Mouse (Mus musculus): ENCODE data around the gene Dnajc27. TPM values are rescaled to one million over a fixed set of nuclear protein-coding genes. Genes with fewer than 3 reads are reported as not detected.

Gene Dnajc27
- polyA plus RNA-seq, 1 experiment from 2014 or later, result 6.0 TPM

GRCm38 (mm10) chr12:4050861-4051425 is 31.4 kb upstream of the Dnajc27 start:
- ATAC-seq (ENCODE audit: low read depth) (0 out of 2 replicates have a peak, but pooled peaks have one; percentile 22), DNase-seq (ENCODE audit: low spot score) (peak; percentile 30)
- 53% methylated on average over 9 of the region's 9 CpGs for WGBS
- H3K9me3 ChIP-seq (ENCODE audit: control insufficient read depth, low read length), result no peaks in the 10 kb centered on the region
- H3K4me3 ChIP-seq (ENCODE audit: low read depth, low read length), result no peak overlapping the region
- no peak overlapping the region for H3K9ac ChIP-seq (ENCODE audit: low read depth, low read length)
- no peak overlapping the region for H3K27ac ChIP-seq (replicated peaks; ENCODE audit: low read depth, low read length)
- no peak overlapping the region for H3K4me2 ChIP-seq (ENCODE audit: low read depth, low read length)
- H3K27me3 ChIP-seq (replicated peaks; ENCODE audit: control insufficient read depth, insufficient read depth, low read length), result no peaks in the 10 kb centered on the region
- H3K4me1 ChIP-seq (ENCODE audit: control insufficient read depth, insufficient read depth, low read length), result no peaks in the 10 kb centered on the region
- H3K36me3 ChIP-seq (ENCODE audit: control insufficient read depth, insufficient read depth, low read length), result no peaks in the 10 kb centered on the region

GRCm38 (mm10) chr12:4053643-4054042 is 28.7 kb upstream of the Dnajc27 start:
- no peaks in the 10 kb centered on the region for H3K4me1 ChIP-seq (ENCODE audit: control insufficient read depth, insufficient read depth, low read length)
- H3K4me3 ChIP-seq (ENCODE audit: low read depth, low read length), result no peak overlapping the region
- 71% methylated on average over 3 of the region's 3 CpGs for WGBS
- H3K27me3 ChIP-seq (replicated peaks; ENCODE audit: control insufficient read depth, insufficient read depth, low read length), result no peaks in the 10 kb centered on the region
- no peaks in the 10 kb centered on the region for H3K36me3 ChIP-seq (ENCODE audit: control insufficient read depth, insufficient read depth, low read length)
- H3K9me3 ChIP-seq (ENCODE audit: control insufficient read depth, low read length), result no peaks in the 10 kb centered on the region
- DNase-seq (ENCODE audit: low spot score) (no peak), ATAC-seq (ENCODE audit: low read depth) (no peak)
- H3K9ac ChIP-seq (ENCODE audit: low read depth, low read length), result no peak overlapping the region
- no peak overlapping the region for H3K4me2 ChIP-seq (ENCODE audit: low read depth, low read length)
- H3K27ac ChIP-seq (replicated peaks; ENCODE audit: low read depth, low read length), result no peak overlapping the region

- no peaks in the 10 kb centered on the region for H3K36me3 ChIP-seq (ENCODE audit: control insufficient read depth, insufficient read depth, low read length)
- DNase-seq (ENCODE audit: low spot score) (no peak), ATAC-seq (ENCODE audit: low read depth) (no peak)
- H3K27ac ChIP-seq (replicated peaks; ENCODE audit: low read depth, low read length), result no peak overlapping the region
- no peak overlapping the region for H3K4me2 ChIP-seq (ENCODE audit: low read depth, low read length)
- H3K9ac ChIP-seq (ENCODE audit: low read depth, low read length), result no peak overlapping the region
- 33% methylated on average over 4 of the region's 4 CpGs for WGBS
- H3K27me3 ChIP-seq (replicated peaks; ENCODE audit: control insufficient read depth, insufficient read depth, low read length), result no peaks in the 10 kb centered on the region
- no peaks in the 10 kb centered on the region for H3K4me1 ChIP-seq (ENCODE audit: control insufficient read depth, insufficient read depth, low read length)
- H3K9me3 ChIP-seq (ENCODE audit: control insufficient read depth, low read length), result no peaks in the 10 kb centered on the region
- no peak overlapping the region for H3K4me3 ChIP-seq (ENCODE audit: low read depth, low read length)
These were observed 27.5 kb upstream of the Dnajc27 start for GRCm38 (mm10) chr12:4054845-4055244.

- ATAC-seq (ENCODE audit: low read depth), result no peak
- no peaks in the 10 kb centered on the region for H3K9me3 ChIP-seq (ENCODE audit: control insufficient read depth, low read length)
- WGBS, result 73% methylated on average over 9 of the region's 9 CpGs
These were observed 24.1 kb upstream of the Dnajc27 start for GRCm38 (mm10) chr12:4058321-4058720.

GRCm38 (mm10) chr12:4059683-4060082 is 22.7 kb upstream of the Dnajc27 start:
- H3K9me3 ChIP-seq (ENCODE audit: control insufficient read depth, low read length), result no peaks in the 10 kb centered on the region
- H3K4me1 ChIP-seq (ENCODE audit: control insufficient read depth, insufficient read depth, low read length), result no peaks in the 10 kb centered on the region
- no peak overlapping the region for H3K27ac ChIP-seq (replicated peaks; ENCODE audit: low read depth, low read length)
- H3K9ac ChIP-seq (ENCODE audit: low read depth, low read length), result no peak overlapping the region
- no peaks in the 10 kb centered on the region for H3K36me3 ChIP-seq (ENCODE audit: control insufficient read depth, insufficient read depth, low read length)
- no peak for ATAC-seq (ENCODE audit: low read depth)
- H3K27me3 ChIP-seq (replicated peaks; ENCODE audit: control insufficient read depth, insufficient read depth, low read length), result no peaks in the 10 kb centered on the region
- no peak for DNase-seq (ENCODE audit: low spot score)
- WGBS, result 87% methylated on average over 4 of the region's 4 CpGs
- H3K4me3 ChIP-seq (ENCODE audit: low read depth, low read length), result no peak overlapping the region
- H3K4me2 ChIP-seq (ENCODE audit: low read depth, low read length), result no peak overlapping the region

More at GRCm38 (mm10) chr12:4058321-4058720, 24.1 kb upstream of the Dnajc27 start:
- DNase-seq (ENCODE audit: low spot score), result peak; percentile 13
- no peak overlapping the region for H3K9ac ChIP-seq (ENCODE audit: low read depth, low read length)
- H3K4me1 ChIP-seq (ENCODE audit: control insufficient read depth, insufficient read depth, low read length), result no peaks in the 10 kb centered on the region
- no peak overlapping the region for H3K27ac ChIP-seq (replicated peaks; ENCODE audit: low read depth, low read length)
- no peaks in the 10 kb centered on the region for H3K27me3 ChIP-seq (replicated peaks; ENCODE audit: control insufficient read depth, insufficient read depth, low read length)
- H3K36me3 ChIP-seq (ENCODE audit: control insufficient read depth, insufficient read depth, low read length), result no peaks in the 10 kb centered on the region
- no peak overlapping the region for H3K4me2 ChIP-seq (ENCODE audit: low read depth, low read length)
- H3K4me3 ChIP-seq (ENCODE audit: low read depth, low read length), result no peak overlapping the region

GRCm38 (mm10) chr12:4065498-4065897 is 16.9 kb upstream of the Dnajc27 start:
- no peaks in the 10 kb centered on the region for H3K9me3 ChIP-seq (ENCODE audit: control insufficient read depth, low read length)
- H3K4me3 ChIP-seq (ENCODE audit: low read depth, low read length), result no peak overlapping the region
- H3K36me3 ChIP-seq (ENCODE audit: control insufficient read depth, insufficient read depth, low read length), result no peaks in the 10 kb centered on the region
- no peak overlapping the region for H3K9ac ChIP-seq (ENCODE audit: low read depth, low read length)
- H3K4me2 ChIP-seq (ENCODE audit: low read depth, low read length), result no peak overlapping the region
- H3K27me3 ChIP-seq (replicated peaks; ENCODE audit: control insufficient read depth, insufficient read depth, low read length), result no peaks in the 10 kb centered on the region
- no peak overlapping the region for H3K27ac ChIP-seq (replicated peaks; ENCODE audit: low read depth, low read length)
- no peaks in the 10 kb centered on the region for H3K4me1 ChIP-seq (ENCODE audit: control insufficient read depth, insufficient read depth, low read length)
- no peak for DNase-seq (ENCODE audit: low spot score)
- 90% methylated on average over 2 of the region's 2 CpGs for WGBS
- ATAC-seq (ENCODE audit: low read depth), result no peak

GRCm38 (mm10) chr12:4065944-4066343 is 16.4 kb upstream of the Dnajc27 start:
- Histone ChIP-seq H3K4me2 (ENCODE audit: low read depth, low read length) (no peak overlapping the region), H3K4me3 (ENCODE audit: low read depth, low read length) (no peak overlapping the region), H3K4me1 (ENCODE audit: control insufficient read depth, insufficient read depth, low read length) (no peaks in the 10 kb centered on the region), H3K9ac (ENCODE audit: low read depth, low read length) (no peak overlapping the region), H3K9me3 (ENCODE audit: control insufficient read depth, low read length) (no peaks in the 10 kb centered on the region), H3K36me3 (ENCODE audit: control insufficient read depth, insufficient read depth, low read length) (no peaks in the 10 kb centered on the region), H3K27me3 (replicated peaks; ENCODE audit: control insufficient read depth, insufficient read depth, low read length) (no peaks in the 10 kb centered on the region), H3K27ac (replicated peaks; ENCODE audit: low read depth, low read length) (no peak overlapping the region)
- no peak for DNase-seq (ENCODE audit: low spot score)
- no peak for ATAC-seq (ENCODE audit: low read depth)
- WGBS, result 67% methylated on average over 8 of the region's 8 CpGs

- DNase-seq (ENCODE audit: low spot score), result no peak
- Histone ChIP-seq H3K27me3 (replicated peaks; ENCODE audit: control insufficient read depth, insufficient read depth, low read length) (no peaks in the 10 kb centered on the region), H3K9ac (ENCODE audit: low read depth, low read length) (no peak overlapping the region), H3K27ac (replicated peaks; ENCODE audit: low read depth, low read length) (no peak overlapping the region), H3K4me1 (ENCODE audit: control insufficient read depth, insufficient read depth, low read length) (no peaks in the 10 kb centered on the region), H3K4me3 (ENCODE audit: low read depth, low read length) (no peak overlapping the region), H3K4me2 (ENCODE audit: low read depth, low read length) (no peak overlapping the region), H3K9me3 (ENCODE audit: control insufficient read depth, low read length) (no peaks in the 10 kb centered on the region), H3K36me3 (ENCODE audit: control insufficient read depth, insufficient read depth, low read length) (no peaks in the 10 kb centered on the region)
- 48% methylated on average over 6 of the region's 6 CpGs for WGBS
- ATAC-seq (ENCODE audit: low read depth), result no peak; the same call in 1 of the 2 replicates
These were observed 15.5 kb upstream of the Dnajc27 start for GRCm38 (mm10) chr12:4066681-4067459.

GRCm38 (mm10) chr12:4068551-4068950 is 13.8 kb upstream of the Dnajc27 start:
- no peaks in the 10 kb centered on the region for H3K4me1 ChIP-seq (ENCODE audit: control insufficient read depth, insufficient read depth, low read length)
- no peak overlapping the region for H3K4me2 ChIP-seq (ENCODE audit: low read depth, low read length)
- no peaks in the 10 kb centered on the region for H3K27me3 ChIP-seq (replicated peaks; ENCODE audit: control insufficient read depth, insufficient read depth, low read length)
- no peak overlapping the region for H3K9ac ChIP-seq (ENCODE audit: low read depth, low read length)
- H3K4me3 ChIP-seq (ENCODE audit: low read depth, low read length), result no peak overlapping the region
- ATAC-seq (ENCODE audit: low read depth) (no peak), DNase-seq (ENCODE audit: low spot score) (no peak)
- H3K36me3 ChIP-seq (ENCODE audit: control insufficient read depth, insufficient read depth, low read length), result no peaks in the 10 kb centered on the region
- no peaks in the 10 kb centered on the region for H3K9me3 ChIP-seq (ENCODE audit: control insufficient read depth, low read length)
- no peak overlapping the region for H3K27ac ChIP-seq (replicated peaks; ENCODE audit: low read depth, low read length)
- 80% methylated on average over 4 of the region's 4 CpGs for WGBS
